27 mouse cellular contexts compared by ENCODE assay signal in genomic region chr16:30697209-30697608, GRCm38 (mm10).
"Had no signal": no experiment of that assay in that cellular context is flagged by ENCODE, and none has a peak within 500 bp of the region (broad histone marks: within the 10 kb centered on the region; RNA-seq: fewer than 3 reads in every experiment).

No protein-coding gene starts in this region.

- H3K4me3 ChIP-seq: heart, adult 2 months; heart, embryonic 13.5 days; heart, embryonic 15.5 days; hindbrain, embryonic 13.5 days; hindbrain, embryonic 15.5 days; kidney, embryonic 15.5 days; left cerebral cortex, adult 2 months; limb, embryonic 13.5 days; limb, embryonic 15.5 days; liver, embryonic 12.5 days had no signal

- H3K9ac ChIP-seq: heart, embryonic 13.5 days; heart, embryonic 15.5 days; hindbrain, embryonic 13.5 days; hindbrain, embryonic 15.5 days; kidney, embryonic 15.5 days; limb, embryonic 13.5 days; limb, embryonic 15.5 days; liver, embryonic 12.5 days; liver, embryonic 14.5 days had no signal

- H3K4me2 ChIP-seq: heart, embryonic 11.5 days; heart, embryonic 13.5 days; heart, embryonic 15.5 days; hindbrain, embryonic 13.5 days; hindbrain, embryonic 15.5 days; kidney, embryonic 15.5 days; limb, embryonic 13.5 days; limb, embryonic 15.5 days; liver, embryonic 12.5 days had no signal

- H3K27me3 ChIP-seq: heart, embryonic 13.5 days; heart, embryonic 15.5 days; hindbrain, embryonic 13.5 days; hindbrain, embryonic 15.5 days; kidney, embryonic 15.5 days; limb, embryonic 15.5 days; liver, embryonic 12.5 days had no signal

- ATAC-seq: hindbrain, postnatal 0 days; intestine, embryonic 16.5 days; liver, embryonic 12.5 days had no signal

- H3K9me3 ChIP-seq: heart, embryonic 13.5 days; heart, embryonic 15.5 days; hindbrain, embryonic 13.5 days; hindbrain, embryonic 15.5 days; kidney, embryonic 15.5 days; limb, embryonic 13.5 days; limb, embryonic 15.5 days; liver, embryonic 12.5 days had no signal

- H3K27ac ChIP-seq: heart, adult 2 months; heart, embryonic 13.5 days; heart, embryonic 15.5 days; hindbrain, embryonic 13.5 days; hindbrain, embryonic 15.5 days; hindbrain, postnatal 0 days; kidney, embryonic 15.5 days; kidney, postnatal 0 days; left cerebral cortex, adult 2 months; limb, embryonic 13.5 days; limb, embryonic 15.5 days; liver, embryonic 12.5 days; liver, embryonic 14.5 days had no signal

- H3K36me3 ChIP-seq: heart, embryonic 13.5 days; heart, embryonic 15.5 days; hindbrain, embryonic 13.5 days; hindbrain, embryonic 15.5 days; kidney, embryonic 15.5 days; limb, embryonic 13.5 days; limb, embryonic 15.5 days; liver, embryonic 12.5 days had no signal

- DNase-seq: gastrocnemius, postnatal 14 days; gastrocnemius, postnatal 36 days; heart, adult 2 months; heart, postnatal 14 days; heart, postnatal 36 days; kidney, adult 11 months; kidney, adult 2 months; kidney, adult 9 months; kidney, postnatal 14 days; kidney, postnatal 36 days; layer of hippocampus, adult 9-11 months; layer of hippocampus, postnatal 36 days; left cerebral cortex, postnatal 4 days had no signal

- H3K4me1 ChIP-seq: liver, embryonic 12.5 days had no signal
